Mouse (Mus musculus) intestine, embryonic 14.5 days (tissue): ENCODE data around the gene Epha10. TPM values are rescaled to one million over a fixed set of nuclear protein-coding genes. Genes with fewer than 3 reads are reported as not detected.
A peak's percentile ranks its signal among the peaks of the same experiment; 100 is the strongest.

ENCODE experiments used
- ATAC-seq: fragments of 200-750 bp; cut with Nextera tagmentation; replicated peaks from 2 replicates; pipeline ENCODE4 v1.8.0; 2017; ENCODE audit warnings: low read depth, moderate number of reproducible peaks, moderate TSS enrichment, moderate library complexity; ENCODE audit not compliant: low FRiP score, low TSS enrichment
- DNase-seq: peaks from one replicate; pipeline ENCODE4 v3.0.0-alpha.2; 2018; ENCODE audit warnings: low spot score
- H3K27ac ChIP-seq: fragments of 300-500 bp; sonication (generic); 2 replicates; pipeline ENCODE4 v1.5.1; 2014; ENCODE audit warnings: low read depth, mild to moderate bottlenecking, control low read depth
- H3K27me3 ChIP-seq: fragments of 300-500 bp; sonication (generic); replicated peaks from 2 replicates; pipeline ENCODE4 v1.6.1; 2014; ENCODE audit warnings: low read length, control low read depth; ENCODE audit not compliant: control insufficient read depth, insufficient read depth
- H3K36me3 ChIP-seq: fragments of 300-500 bp; sonication (generic); 2 replicates; pipeline ENCODE4 v1.6.1; 2014; ENCODE audit warnings: low read length, control low read depth; ENCODE audit not compliant: control insufficient read depth, insufficient read depth
- H3K4me1 ChIP-seq: fragments of 300-500 bp; sonication (generic); replicated peaks from 2 replicates; pipeline ENCODE4 v1.6.1; 2014; ENCODE audit warnings: low read length, control low read depth, mixed read lengths; ENCODE audit not compliant: control insufficient read depth, insufficient read depth
- H3K4me2 ChIP-seq: fragments of 300-500 bp; sonication (generic); 2 replicates; pipeline ENCODE4 v1.6.1; 2014; ENCODE audit warnings: low read length
- H3K4me3 ChIP-seq: fragments of 300-500 bp; sonication (generic); 2 replicates; pipeline ENCODE4 v1.5.1; 2014; ENCODE audit warnings: low read depth, low read length, control low read depth, mixed read lengths
- H3K9ac ChIP-seq: fragments of 300-500 bp; sonication (generic); 2 replicates; pipeline ENCODE4 v1.6.1; 2014; ENCODE audit warnings: mild to moderate bottlenecking, low read length
- H3K9me3 ChIP-seq: fragments of 300-500 bp; sonication (generic); 2 replicates; pipeline ENCODE4 v1.6.1; 2016; ENCODE audit warnings: low read length, control low read depth; ENCODE audit not compliant: control insufficient read depth
- WGBS: fragments of 180-500 bp; shearing (Covaris S2); extraction: QIAGEN DNeasy Blood & Tissue Kit; methylation state at CpG from one replicate; pipeline ENCODE4 v1.1.7; 2014; 5-methylcytosine and 5-hydroxymethylcytosine counted together
- polyA plus RNA-seq: library from polyadenylated mRNA; unstranded; fragments of >200 nt; fragmentation: Nextera tagmentation; extraction: Ambion mirVana; gene quantifications from 2 replicates; pipeline ENCODE4 v1.2.1, GENCODE M21; 2014

Epha10 gene
- polyA plus RNA-seq, 1 experiment from 2014 or later: 0.19 TPM

- no peak overlapping the region for H3K4me3 ChIP-seq
- H3K27me3 ChIP-seq: no peaks in the 10 kb centered on the region
- 39% methylated on average over 21 of the region's 21 CpGs for WGBS
- H3K27ac ChIP-seq: no peak overlapping the region
- ATAC-seq (peak; percentile 65; the same call in 1 of the 2 replicates), DNase-seq (peak; percentile 60)
- H3K4me1 ChIP-seq: no peaks in the 10 kb centered on the region
- H3K36me3 ChIP-seq: no peaks in the 10 kb centered on the region
- no peak overlapping the region for H3K9ac ChIP-seq
- H3K4me2 ChIP-seq: peak overlapping the region; percentile 18; the same call in 1 of the 2 replicates
- no peaks in the 10 kb centered on the region for H3K9me3 ChIP-seq
Observed at GRCm38 (mm10) chr4:124950181-124951035, 69.7 kb downstream of the Epha10 start.

GRCm38 (mm10) chr4:124951036-124951433, 70.3 kb downstream of the Epha10 start:
- Histone ChIP-seq H3K9ac (no peak overlapping the region), H3K27ac (no peak overlapping the region), H3K4me3 (no peak overlapping the region), H3K9me3 (no peaks in the 10 kb centered on the region), H3K4me2 (no peak overlapping the region), H3K4me1 (no peaks in the 10 kb centered on the region), H3K27me3 (no peaks in the 10 kb centered on the region), H3K36me3 (no peaks in the 10 kb centered on the region)
- 35% methylated on average over 10 of the region's 10 CpGs for WGBS
- no peak for ATAC-seq
- no peak for DNase-seq

GRCm38 (mm10) chr4:124953546-124953945, 72.8 kb downstream of the Epha10 start:
- WGBS: 54% methylated on average over 4 of the region's 4 CpGs
- ATAC-seq: no peak
- no peak overlapping the region for H3K27ac ChIP-seq
- H3K9ac ChIP-seq: no peak overlapping the region
- no peak overlapping the region for H3K4me2 ChIP-seq
- 0 out of 2 replicates have a peak, but pooled peaks cover 2% of the 10 kb centered on the region for H3K27me3 ChIP-seq
- no peaks in the 10 kb centered on the region for H3K4me1 ChIP-seq
- H3K9me3 ChIP-seq: no peaks in the 10 kb centered on the region
- H3K36me3 ChIP-seq: no peaks in the 10 kb centered on the region
- no peak overlapping the region for H3K4me3 ChIP-seq
- no peak for DNase-seq

GRCm38 (mm10) chr4:124957284-124957683, 76.6 kb downstream of the Epha10 start:
- H3K27me3 ChIP-seq: 0 out of 2 replicates have a peak, but pooled peaks cover 2% of the 10 kb centered on the region
- H3K4me3 ChIP-seq: no peak overlapping the region
- H3K9me3 ChIP-seq: no peaks in the 10 kb centered on the region
- peaks cover 3% of the 10 kb centered on the region; the same call in 1 of the 2 replicates for H3K4me1 ChIP-seq
- H3K27ac ChIP-seq: no peak overlapping the region
- H3K4me2 ChIP-seq: no peak overlapping the region
- DNase-seq: no peak
- no peak overlapping the region for H3K9ac ChIP-seq
- no peak for ATAC-seq
- H3K36me3 ChIP-seq: no peaks in the 10 kb centered on the region
- WGBS: 91% methylated on average over 2 of the region's 2 CpGs

GRCm38 (mm10) chr4:124959062-124959461, 78.4 kb downstream of the Epha10 start:
- Histone ChIP-seq H3K9ac (no peak overlapping the region), H3K27ac (no peak overlapping the region), H3K9me3 (no peaks in the 10 kb centered on the region), H3K27me3 (0 out of 2 replicates have a peak, but pooled peaks cover 2% of the 10 kb centered on the region), H3K36me3 (no peaks in the 10 kb centered on the region), H3K4me2 (no peak overlapping the region), H3K4me3 (no peak overlapping the region), H3K4me1 (peaks cover 3% of the 10 kb centered on the region; the same call in 1 of the 2 replicates)
- DNase-seq (no peak), ATAC-seq (no peak)
- 40% methylated on average over 11 of the region's 11 CpGs for WGBS

- 0 out of 2 replicates have a peak, but pooled peaks cover 2% of the 10 kb centered on the region for H3K27me3 ChIP-seq
- H3K4me1 ChIP-seq: peaks cover 3% of the 10 kb centered on the region; the same call in 1 of the 2 replicates
- H3K9ac ChIP-seq: no peak overlapping the region
- H3K9me3 ChIP-seq: no peaks in the 10 kb centered on the region
- no peak overlapping the region for H3K4me3 ChIP-seq
- no peak overlapping the region for H3K27ac ChIP-seq
- no peak overlapping the region for H3K4me2 ChIP-seq
- WGBS: 87% methylated on average over 11 of the region's 11 CpGs
- ATAC-seq: no peak
- no peak for DNase-seq
- H3K36me3 ChIP-seq: no peaks in the 10 kb centered on the region
Observed at GRCm38 (mm10) chr4:124960940-124961339, 80.2 kb downstream of the Epha10 start.

- Histone ChIP-seq H3K36me3 (no peaks in the 10 kb centered on the region), H3K4me3 (no peak overlapping the region), H3K27ac (no peak overlapping the region), H3K4me1 (peaks cover 3% of the 10 kb centered on the region; the same call in 1 of the 2 replicates), H3K27me3 (no peaks in the 10 kb centered on the region), H3K9ac (no peak overlapping the region), H3K9me3 (no peaks in the 10 kb centered on the region), H3K4me2 (no peak overlapping the region)
- 37% methylated on average over 11 of the region's 11 CpGs for WGBS
- DNase-seq: no peak
- no peak for ATAC-seq
Observed at GRCm38 (mm10) chr4:124962576-124962975, 81.9 kb downstream of the Epha10 start.

GRCm38 (mm10) chr4:124964912-124965599, 84.4 kb downstream of the Epha10 start:
- Histone ChIP-seq H3K27me3 (no peaks in the 10 kb centered on the region), H3K9ac (no peak overlapping the region), H3K27ac (no peak overlapping the region), H3K9me3 (no peaks in the 10 kb centered on the region), H3K36me3 (no peaks in the 10 kb centered on the region), H3K4me3 (no peak overlapping the region), H3K4me2 (no peak overlapping the region), H3K4me1 (no peaks in the 10 kb centered on the region)
- ATAC-seq: peak; percentile 15; the same call in 1 of the 2 replicates
- DNase-seq: no peak
- 18% methylated on average over 8 of the region's 8 CpGs for WGBS
